Comparison of ENCODE assay signal across 7 mouse cellular contexts in the genomic region with DNA sequence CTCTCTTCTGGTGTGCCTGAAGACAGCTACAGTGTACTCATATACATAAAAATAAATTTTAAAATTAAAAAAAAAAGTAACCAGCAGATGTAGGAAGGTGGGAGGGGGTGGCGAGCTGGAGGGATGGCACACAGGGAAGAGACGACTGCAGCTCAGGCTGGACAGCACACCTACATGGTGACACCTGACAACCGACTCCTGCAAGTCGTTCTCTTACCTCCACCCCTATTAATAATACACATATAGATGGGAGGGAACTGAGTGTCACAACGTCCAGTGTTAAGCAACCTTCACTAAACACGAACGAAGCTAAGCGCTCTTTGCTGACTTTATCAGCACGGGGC. TPM values are rescaled to one million over a fixed set of nuclear protein-coding genes. Genes with fewer than 3 reads are reported as not detected.
DNase-seq lines count a peak whose midpoint lies in the region; ATAC-seq and TF ChIP-seq lines count a peak whose summit lies in the region.

No protein-coding gene starts in this region.

- no peaks in the 10 kb centered on the region for H3K27me3 ChIP-seq in lung, postnatal 0 days (replicated peaks; ENCODE audit: insufficient read depth, low read length)
- H3K27me3 ChIP-seq in forebrain, embryonic 10.5 days (ENCODE audit: poor library complexity, severe bottlenecking): no peaks in the 10 kb centered on the region
- no peaks in the 10 kb centered on the region for H3K27me3 ChIP-seq in limb, embryonic 13.5 days
- H3K27me3 ChIP-seq in stomach, embryonic 14.5 days (ENCODE audit: control insufficient read depth, insufficient read depth, low read length): no peaks in the 10 kb centered on the region

- DNase-seq in lung, postnatal 0 days (ENCODE audit: low spot score): no peak
- no peak for DNase-seq in lung, postnatal 10 days
- DNase-seq in forebrain, embryonic 10.5 days (ENCODE audit: extremely low spot score, low spot score): no peak
- DNase-seq in cerebellum, adult 11-12 months: no peak
- no peak for DNase-seq in layer of hippocampus, adult 18-20 months (ENCODE audit: low spot score in 2 of 2)

- H3K9me3 ChIP-seq in lung, postnatal 0 days (ENCODE audit: low read length): no peaks in the 10 kb centered on the region
- H3K9me3 ChIP-seq in forebrain, embryonic 10.5 days: no peaks in the 10 kb centered on the region
- H3K9me3 ChIP-seq in limb, embryonic 13.5 days: no peaks in the 10 kb centered on the region
- H3K9me3 ChIP-seq in stomach, embryonic 14.5 days (ENCODE audit: control insufficient read depth, low read depth, low read length): no peaks in the 10 kb centered on the region

- WGBS in lung, postnatal 0 days: 0% methylated on average over 9 of the region's 9 CpGs
- WGBS in forebrain, embryonic 10.5 days: 0% methylated on average over 9 of the region's 9 CpGs
- WGBS in limb, embryonic 13.5 days: 0% methylated on average over 9 of the region's 9 CpGs
- WGBS in stomach, embryonic 14.5 days: 1% methylated on average over 9 of the region's 9 CpGs

- ATAC-seq in lung, postnatal 0 days: no peak
- ATAC-seq in limb, embryonic 13.5 days (ENCODE audit: low FRiP score, low read depth): peak; percentile 21; the same call in 1 of the 2 replicates
- ATAC-seq in stomach, embryonic 14.5 days (ENCODE audit: insufficient number of reproducible peaks, insufficient read depth, low FRiP score, low read depth): peak; percentile 33; the same call in 1 of the 2 replicates

- H3K9ac ChIP-seq in lung, postnatal 0 days (replicated peaks; ENCODE audit: low read depth): peak overlapping the region; percentile 94
- H3K9ac ChIP-seq in limb, embryonic 13.5 days: peak overlapping the region; percentile 90
- peak overlapping the region; percentile 81 for H3K9ac ChIP-seq in stomach, embryonic 14.5 days (replicated peaks; ENCODE audit: low read depth, low read length)

- peak overlapping the region; percentile 81 for H3K4me2 ChIP-seq in lung, postnatal 0 days (replicated peaks; ENCODE audit: low read depth, low read length)
- H3K4me2 ChIP-seq in limb, embryonic 13.5 days (replicated peaks): peak overlapping the region; percentile 94
- H3K4me2 ChIP-seq in stomach, embryonic 14.5 days (replicated peaks; ENCODE audit: low read depth, low read length): peak overlapping the region; percentile 63

- no peak for TF ChIP-seq EP300 in lung, postnatal 0 days (IDR thresholded peaks at IDR 0.05)

- H3K27ac ChIP-seq in lung, postnatal 0 days (ENCODE audit: low read length): no peak overlapping the region
- H3K27ac ChIP-seq in forebrain, embryonic 10.5 days: peak overlapping the region; percentile 100
- no peak overlapping the region for H3K27ac ChIP-seq in limb, embryonic 13.5 days
- no peak overlapping the region for H3K27ac ChIP-seq in stomach, embryonic 14.5 days (ENCODE audit: low read length)

- peaks cover 5% of the 10 kb centered on the region; the same call in 1 of the 2 replicates for H3K4me1 ChIP-seq in lung, postnatal 0 days (ENCODE audit: insufficient read depth, low read depth, low read length)
- H3K4me1 ChIP-seq in forebrain, embryonic 10.5 days: peaks cover 25% of the 10 kb centered on the region
- peaks cover 21% of the 10 kb centered on the region for H3K4me1 ChIP-seq in limb, embryonic 13.5 days
- peaks cover 10% of the 10 kb centered on the region; the same call in 1 of the 2 replicates for H3K4me1 ChIP-seq in stomach, embryonic 14.5 days (ENCODE audit: control insufficient read depth, insufficient read depth, low read length)

- peaks cover 24% of the 10 kb centered on the region for H3K36me3 ChIP-seq in lung, postnatal 0 days (ENCODE audit: insufficient read depth, low read length)
- H3K36me3 ChIP-seq in forebrain, embryonic 10.5 days (replicated peaks): peaks cover 36% of the 10 kb centered on the region
- peaks cover 38% of the 10 kb centered on the region for H3K36me3 ChIP-seq in limb, embryonic 13.5 days
- H3K36me3 ChIP-seq in stomach, embryonic 14.5 days (ENCODE audit: control insufficient read depth, insufficient read depth, low read length): peaks cover 30% of the 10 kb centered on the region

- no peak for TF ChIP-seq CTCF in lung, postnatal 0 days (IDR thresholded peaks at IDR 0.05)

- peak overlapping the region; percentile 87 for H3K4me3 ChIP-seq in lung, postnatal 0 days (ENCODE audit: low read depth, low read length)
- H3K4me3 ChIP-seq in forebrain, embryonic 10.5 days: peak overlapping the region; percentile 88
- H3K4me3 ChIP-seq in limb, embryonic 13.5 days: peak overlapping the region; percentile 78
- peak overlapping the region; percentile 77 for H3K4me3 ChIP-seq in stomach, embryonic 14.5 days (ENCODE audit: low read depth, low read length)

RNA-seq across cellular contexts. Expression of gene Yeats4, which starts 0.6 kb away (rescaled TPM):
- polyA plus RNA-seq in lung, postnatal 0 days (2015; fragmentation: Nextera tagmentation; extraction: Ambion mirVana): 49.7 and 52.8 TPM in 2 replicates
- 122 and 123 TPM in 2 replicates for polyA plus RNA-seq in forebrain, embryonic 10.5 days (2016; fragmentation: Nextera tagmentation; extraction: Ambion mirVana)
- polyA plus RNA-seq in limb, embryonic 13.5 days (2015; fragmentation: Nextera tagmentation; extraction: Ambion mirVana): 72.5 and 89.3 TPM in 2 replicates
- 75.8 and 81.6 TPM in 2 replicates for polyA plus RNA-seq in stomach, embryonic 14.5 days (2014; fragmentation: Nextera tagmentation; extraction: Ambion mirVana)
- 10 to 100 TPM; 41.7 to 44.2 TPM for total RNA-seq in layer of hippocampus, adult 18-20 months (2021)

RNA-seq across cellular contexts. Expression of gene 9530003J23Rik, which starts 14.8 kb away (rescaled TPM):
- polyA plus RNA-seq in lung, postnatal 0 days (2015; fragmentation: Nextera tagmentation; extraction: Ambion mirVana): 3.3 and 4.1 TPM in 2 replicates
- not detected in 2 replicates for polyA plus RNA-seq in forebrain, embryonic 10.5 days (2016; fragmentation: Nextera tagmentation; extraction: Ambion mirVana)
- polyA plus RNA-seq in limb, embryonic 13.5 days (2015; fragmentation: Nextera tagmentation; extraction: Ambion mirVana): not detected in 2 replicates
- not detected in 2 replicates for polyA plus RNA-seq in stomach, embryonic 14.5 days (2014; fragmentation: Nextera tagmentation; extraction: Ambion mirVana)
- not detected for total RNA-seq in layer of hippocampus, adult 18-20 months (2021)

RNA-seq across cellular contexts. Expression of gene Lyz2, which starts 58.4 kb away (rescaled TPM):
- polyA plus RNA-seq in lung, postnatal 0 days (2015; fragmentation: Nextera tagmentation; extraction: Ambion mirVana): 2,893 and 3,526 TPM in 2 replicates
- polyA plus RNA-seq in forebrain, embryonic 10.5 days (2016; fragmentation: Nextera tagmentation; extraction: Ambion mirVana): 8.4 and 10.0 TPM in 2 replicates
- 30.2 and 32.0 TPM in 2 replicates for polyA plus RNA-seq in limb, embryonic 13.5 days (2015; fragmentation: Nextera tagmentation; extraction: Ambion mirVana)
- polyA plus RNA-seq in stomach, embryonic 14.5 days (2014; fragmentation: Nextera tagmentation; extraction: Ambion mirVana): 65.7 and 77.6 TPM in 2 replicates
- total RNA-seq in layer of hippocampus, adult 18-20 months (2021): 10 to 100 TPM; 14.0 to 18.7 TPM

Comparison
In these comparisons a context has a peak if more than half of its experiments do, and no peak if none do; other contexts are left out.
1. RNA of gene Lyz2, which starts 58.4 kb away (polyA plus RNA-seq): 2,893 to 3,526 TPM in lung, postnatal 0 days; 65.7 to 77.6 TPM in stomach, embryonic 14.5 days, 30.2 to 32.0 TPM in limb, embryonic 13.5 days and 8.4 to 10.0 TPM in forebrain, embryonic 10.5 days; every median in the first group is over 10 times any median in the second.
2. Peak in every context shown above with its lines, with median percentiles within 50 percentile points of each other: H3K4me2 ChIP-seq, H3K4me3 ChIP-seq and H3K9ac ChIP-seq.